Mouse (Mus musculus) B cell, adult 2 months (primary cell): ENCODE results near the gene Olfr1202.

ENCODE experiments used
- DNase-seq, 2 experiments: peaks; one replicate each; pipeline ENCODE4 v3.0.0; 2022

The Olfr1202 gene

DNA sequence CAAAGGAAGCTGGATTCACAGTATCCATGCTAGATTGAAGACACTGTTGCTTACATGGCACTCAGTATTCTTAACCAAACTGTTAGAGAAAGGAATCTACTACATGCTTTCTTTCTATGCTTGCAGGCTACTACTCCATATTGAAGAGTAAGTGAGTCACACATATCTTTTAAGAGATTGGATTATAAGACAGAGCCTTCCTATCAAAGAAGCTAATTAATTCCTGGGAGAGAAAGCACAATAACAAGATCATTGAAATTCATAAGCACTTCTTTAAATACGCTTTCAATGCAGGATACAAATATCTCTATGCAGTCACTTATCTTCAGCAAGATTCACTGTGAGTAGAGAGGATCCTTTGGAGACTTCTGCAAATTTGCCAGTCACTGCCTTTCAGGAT lies at the start of gene Olfr1202:
Gene Olfr1202 (plus strand): TSS at position 301 of the 400 bp plus-strand sequence.
- no peak for DNase-seq

- DNase-seq, result no peak
Measured at GRCm38 (mm10) chr2:88770388-88770787, 43.9 kb upstream of the Olfr1202 start, which contains the start of gene Olfr1200. Gene Olfr1200 (minus strand): TSS chr2:88770488.

DNA sequence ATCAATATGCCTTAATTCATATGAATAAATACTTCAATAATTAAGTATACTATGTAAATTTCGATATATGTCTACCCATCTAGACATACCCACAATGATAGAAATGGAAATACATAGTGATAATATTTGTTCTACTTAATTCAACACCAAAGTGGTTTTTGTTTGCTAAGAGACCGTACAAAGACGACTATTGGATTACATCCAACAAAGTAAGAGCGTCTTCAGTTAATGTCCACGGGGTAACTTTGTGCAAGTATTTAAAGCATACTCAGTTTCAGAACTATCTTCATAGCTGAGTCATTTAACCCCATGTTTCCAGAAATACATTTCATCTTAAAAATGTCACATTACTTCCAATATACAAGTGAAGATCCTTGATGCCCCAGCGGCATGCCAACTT lies 21.6 kb upstream of the Olfr1202 start, which contains the start of gene Olfr1201:
Gene Olfr1201 (plus strand): TSS at position 301 of the 400 bp plus-strand sequence.
- no peak for DNase-seq

DNA sequence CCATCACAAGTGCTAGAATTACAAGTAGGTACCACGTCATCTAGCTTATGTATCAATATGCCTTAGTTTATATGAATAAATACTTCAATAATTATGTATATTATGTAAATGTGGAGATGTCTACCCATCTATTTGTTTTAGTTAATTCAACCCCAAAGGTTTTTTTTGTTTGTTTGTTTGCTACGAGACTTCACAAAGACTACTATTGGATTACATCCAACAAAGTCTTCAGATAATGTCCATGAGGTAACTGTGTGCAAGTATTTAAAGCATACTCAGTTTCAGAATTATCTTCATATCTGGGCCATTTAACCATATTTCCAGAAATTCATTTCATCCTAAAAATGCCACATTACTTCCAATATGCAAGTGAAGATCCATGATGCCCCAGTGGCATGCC lies 15.1 kb downstream of the Olfr1202 start, which contains the start of gene Olfr1205:
Gene Olfr1205 (plus strand): TSS at position 301 of the 400 bp plus-strand sequence.
- DNase-seq, result no peak

DNA sequence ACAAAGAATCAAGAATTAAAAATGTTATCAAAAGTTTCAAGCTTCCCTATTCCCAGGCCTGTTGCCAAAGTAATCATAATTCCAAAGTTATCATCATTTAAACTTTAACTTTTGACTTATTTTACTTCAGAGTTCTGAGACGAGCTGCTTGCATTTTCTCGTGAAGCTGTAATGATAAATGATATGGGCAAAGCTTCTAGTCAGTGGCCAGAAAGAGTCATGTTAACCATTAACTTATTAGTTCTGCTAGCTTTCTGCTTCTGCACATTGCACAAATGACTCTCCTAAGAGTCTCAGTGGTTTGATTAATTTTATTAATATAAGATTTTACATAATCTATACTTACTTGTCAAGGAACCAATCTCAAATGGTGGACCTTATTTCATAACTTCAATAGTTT lies 24.2 kb downstream of the Olfr1202 start:
- no peak for DNase-seq

DNA sequence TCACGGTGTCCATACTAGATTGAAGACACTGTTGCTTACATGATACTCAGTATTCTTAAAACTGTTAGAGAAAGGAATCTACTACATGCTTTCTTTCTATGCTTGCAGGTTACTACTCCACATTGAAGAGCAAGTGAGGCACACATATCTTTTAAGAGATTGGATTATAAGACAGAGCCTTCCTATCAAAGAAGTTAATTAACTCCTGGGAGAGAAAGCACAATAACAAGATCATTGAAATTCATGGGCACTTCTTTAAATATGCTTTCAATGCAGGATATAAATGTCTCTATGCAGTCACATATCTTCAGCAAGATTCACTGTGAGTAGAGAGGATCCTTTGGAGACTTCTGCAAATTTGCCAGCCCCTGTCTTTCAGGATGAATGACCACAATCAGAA lies 34.7 kb downstream of the Olfr1202 start, which contains the start of gene Olfr1204:
Gene Olfr1204 (plus strand): TSS at position 301 of the 400 bp plus-strand sequence.
- no peak for DNase-seq

GRCm38 (mm10) chr2:88862931-88863330 lies 48.6 kb downstream of the Olfr1202 start, which contains the start of gene Olfr1206:
Gene Olfr1206 (plus strand): TSS chr2:88863231.
- DNase-seq, result no peak
